Mouse (Mus musculus) forebrain, embryonic 12.5 days (tissue): ENCODE data around the gene Bmp7. TPM values are rescaled to one million over a fixed set of nuclear protein-coding genes. Genes with fewer than 3 reads are reported as not detected.
A peak's percentile ranks its signal among the peaks of the same experiment; 100 is the strongest.

Source experiments
- ATAC-seq: fragments of 200-750 bp; cut with Nextera tagmentation; 2 replicates; pipeline ENCODE4 v1.8.0; 2017; ENCODE audit warnings: moderate TSS enrichment; ENCODE audit not compliant: low FRiP score
- H3K27ac ChIP-seq: fragments of 300-500 bp; sonication (generic); 2 replicates; pipeline ENCODE4 v1.5.1; 2016; ENCODE audit warnings: mild to moderate bottlenecking
- H3K27me3 ChIP-seq: fragments of 300-500 bp; sonication (generic); 2 replicates; pipeline ENCODE4 v1.6.1; 2016; ENCODE audit warnings: mild to moderate bottlenecking
- H3K36me3 ChIP-seq: fragments of 300-500 bp; sonication (generic); replicated peaks from 2 replicates; pipeline ENCODE4 v1.6.1; 2016; ENCODE audit warnings: mild to moderate bottlenecking
- H3K4me1 ChIP-seq: fragments of 300-500 bp; sonication (generic); 2 replicates; pipeline ENCODE4 v1.6.1; 2016
- H3K4me2 ChIP-seq: fragments of 300-500 bp; sonication (generic); 2 replicates; pipeline ENCODE4 v1.6.1; 2016; ENCODE audit warnings: mild to moderate bottlenecking, moderate library complexity
- H3K4me3 ChIP-seq: fragments of 300-500 bp; sonication (generic); replicated peaks from 2 replicates; pipeline ENCODE4 v1.5.1; 2016; ENCODE audit warnings: mild to moderate bottlenecking
- H3K9ac ChIP-seq: fragments of 300-500 bp; sonication (generic); 2 replicates; pipeline ENCODE4 v1.6.1; 2016; ENCODE audit warnings: mild to moderate bottlenecking
- H3K9me3 ChIP-seq: fragments of 300-500 bp; sonication (generic); 2 replicates; pipeline ENCODE4 v1.6.1; 2016
- WGBS: fragments of 180-500 bp; shearing (Covaris S2); methylation state at CpG from one replicate; pipeline ENCODE4 v1.1.7; 2016; 5-methylcytosine and 5-hydroxymethylcytosine counted together
- polyA plus RNA-seq: library from polyadenylated mRNA; unstranded; fragments of >200 nt; fragmentation: Nextera tagmentation; extraction: Ambion mirVana; gene quantifications from 2 replicates; pipeline ENCODE4 v1.2.1, GENCODE M21; 2016

Gene Bmp7
- polyA plus RNA-seq, 1 experiment from 2014 or later: 13.2 TPM

DNA sequence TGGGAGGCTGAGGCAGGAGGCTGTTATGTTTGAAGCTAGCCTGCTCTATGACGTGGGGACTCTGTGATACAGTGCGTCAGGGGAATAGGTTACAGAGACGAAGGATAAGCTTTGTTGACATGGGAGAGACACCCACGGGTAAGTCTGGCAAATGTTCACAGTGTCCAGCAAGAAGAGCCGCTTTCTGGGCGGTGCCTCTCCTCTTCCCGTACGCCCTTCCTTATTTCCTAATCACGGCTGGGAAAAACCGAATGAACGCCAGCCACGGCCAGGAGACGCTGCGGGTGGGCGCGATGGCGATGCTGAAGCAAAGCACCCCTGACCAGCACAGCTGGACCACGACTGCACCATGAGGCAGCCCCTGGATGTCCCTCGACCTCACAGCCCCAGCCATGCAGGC is 77.7 kb downstream of the Bmp7 start:
- H3K4me3 ChIP-seq: no peak overlapping the region
- peaks cover 18% of the 10 kb centered on the region; the same call in 1 of the 2 replicates for H3K27me3 ChIP-seq
- H3K4me1 ChIP-seq: peaks cover 16% of the 10 kb centered on the region
- no peak for ATAC-seq
- H3K9ac ChIP-seq: no peak overlapping the region
- no peak overlapping the region for H3K4me2 ChIP-seq
- no peaks in the 10 kb centered on the region for H3K9me3 ChIP-seq
- no peak overlapping the region for H3K27ac ChIP-seq
- 81% methylated on average over 19 of the region's 19 CpGs for WGBS
- no peaks in the 10 kb centered on the region for H3K36me3 ChIP-seq

DNA sequence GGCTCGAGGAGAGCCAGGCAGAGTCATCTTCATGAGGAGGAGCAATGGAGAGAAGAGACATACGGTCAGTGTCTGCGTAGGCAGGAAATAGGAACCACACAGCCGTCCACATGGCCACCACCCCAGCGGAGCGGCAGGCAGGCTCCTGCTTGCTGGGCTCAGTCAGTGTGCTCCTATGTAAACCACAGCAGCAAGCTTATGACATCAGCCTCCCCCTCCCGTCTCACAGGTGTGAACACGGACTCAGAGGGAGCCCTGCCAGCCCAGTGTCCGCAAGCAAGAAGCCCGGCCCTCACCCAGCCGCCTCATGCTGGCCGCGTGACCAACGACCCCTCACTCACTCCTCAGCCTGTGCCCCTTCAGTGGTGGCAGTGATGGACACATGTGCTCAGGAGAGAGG is 78.5 kb downstream of the Bmp7 start:
- H3K9ac ChIP-seq: no peak overlapping the region
- H3K27me3 ChIP-seq: peaks cover 18% of the 10 kb centered on the region; the same call in 1 of the 2 replicates
- no peaks in the 10 kb centered on the region for H3K36me3 ChIP-seq
- no peaks in the 10 kb centered on the region for H3K9me3 ChIP-seq
- H3K4me2 ChIP-seq: no peak overlapping the region
- ATAC-seq: no peak
- no peak overlapping the region for H3K27ac ChIP-seq
- 89% methylated on average over 14 of the region's 14 CpGs for WGBS
- H3K4me1 ChIP-seq: peaks cover 13% of the 10 kb centered on the region
- no peak overlapping the region for H3K4me3 ChIP-seq

DNA sequence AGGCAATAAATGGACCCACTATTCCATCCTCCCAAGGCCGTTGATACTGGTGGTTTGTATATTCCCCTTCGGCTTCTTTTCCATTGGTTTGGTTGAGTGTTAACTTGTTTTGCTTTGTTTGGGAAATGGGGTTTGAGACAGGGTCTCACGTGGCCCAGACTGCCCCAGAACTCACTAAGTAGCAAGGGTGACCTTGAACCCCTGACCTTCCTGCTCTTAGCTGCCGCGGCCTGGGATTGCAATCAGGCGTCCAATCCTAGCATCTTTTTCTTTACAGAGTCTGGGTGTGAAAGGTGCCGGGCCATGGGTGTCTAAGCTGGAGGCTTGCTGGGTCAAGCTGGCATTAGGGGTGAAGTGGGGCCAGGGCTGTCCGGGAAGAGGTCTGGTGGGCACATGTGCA is 79.5 kb downstream of the Bmp7 start:
- Histone ChIP-seq H3K9me3 (no peaks in the 10 kb centered on the region), H3K36me3 (no peaks in the 10 kb centered on the region), H3K4me1 (peaks cover 18% of the 10 kb centered on the region), H3K27ac (no peak overlapping the region), H3K4me2 (no peak overlapping the region), H3K9ac (no peak overlapping the region), H3K27me3 (peaks cover 15% of the 10 kb centered on the region; the same call in 1 of the 2 replicates), H3K4me3 (no peak overlapping the region)
- no peak for ATAC-seq
- WGBS: 87% methylated on average over 8 of the region's 8 CpGs

- Histone ChIP-seq H3K27me3 (peaks cover 15% of the 10 kb centered on the region; the same call in 1 of the 2 replicates), H3K9me3 (no peaks in the 10 kb centered on the region), H3K4me3 (no peak overlapping the region), H3K4me1 (peaks cover 18% of the 10 kb centered on the region), H3K4me2 (no peak overlapping the region), H3K27ac (no peak overlapping the region), H3K9ac (no peak overlapping the region), H3K36me3 (no peaks in the 10 kb centered on the region)
- WGBS: 89% methylated on average over 7 of the region's 7 CpGs
- ATAC-seq: no peak
These were observed 80.0 kb downstream of the Bmp7 start for GRCm38 (mm10) chr2:172860104-172860503.

DNA sequence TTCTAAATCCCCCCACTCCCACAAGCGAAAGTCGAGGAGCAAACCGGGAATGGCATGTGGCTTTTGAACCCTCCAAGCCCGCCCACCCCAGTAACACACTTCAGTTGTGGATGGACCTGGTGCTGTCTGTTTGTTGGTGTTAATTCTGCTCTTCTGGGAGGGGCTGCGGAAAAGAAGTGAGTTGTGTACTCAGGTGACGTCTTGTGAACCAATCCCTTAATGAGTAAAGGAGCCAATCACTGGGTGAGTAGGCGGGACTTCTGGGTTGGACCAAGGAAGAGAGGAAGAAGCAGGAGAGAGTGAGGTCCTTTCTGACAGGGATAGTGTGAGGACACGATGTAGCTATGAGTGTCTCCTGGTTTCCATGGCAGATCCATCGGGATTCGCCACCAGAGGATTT is 83.1 kb downstream of the Bmp7 start:
- no peak overlapping the region for H3K27ac ChIP-seq
- H3K36me3 ChIP-seq: no peaks in the 10 kb centered on the region
- no peak overlapping the region for H3K9ac ChIP-seq
- H3K4me2 ChIP-seq: no peak overlapping the region
- no peak for ATAC-seq
- peaks cover 9% of the 10 kb centered on the region for H3K4me1 ChIP-seq
- WGBS: 62% methylated on average over 10 of the region's 10 CpGs
- no peaks in the 10 kb centered on the region for H3K9me3 ChIP-seq
- H3K27me3 ChIP-seq: peaks cover 9% of the 10 kb centered on the region; the same call in 1 of the 2 replicates
- no peak overlapping the region for H3K4me3 ChIP-seq

- no peak for ATAC-seq
- Histone ChIP-seq H3K4me1 (peaks cover 9% of the 10 kb centered on the region), H3K27ac (no peak overlapping the region), H3K4me3 (no peak overlapping the region), H3K36me3 (no peaks in the 10 kb centered on the region), H3K27me3 (peaks cover 5% of the 10 kb centered on the region; the same call in 1 of the 2 replicates), H3K4me2 (no peak overlapping the region), H3K9me3 (no peaks in the 10 kb centered on the region), H3K9ac (no peak overlapping the region)
- 69% methylated on average over 2 of the region's 2 CpGs for WGBS
These were observed 83.6 kb downstream of the Bmp7 start for GRCm38 (mm10) chr2:172856549-172856948.

- no peaks in the 10 kb centered on the region for H3K9me3 ChIP-seq
- H3K9ac ChIP-seq: no peak overlapping the region
- no peak overlapping the region for H3K4me3 ChIP-seq
- ATAC-seq: no peak
- no peak overlapping the region for H3K27ac ChIP-seq
- H3K4me2 ChIP-seq: no peak overlapping the region
- WGBS: 71% methylated on average over 2 of the region's 2 CpGs
- H3K36me3 ChIP-seq: no peaks in the 10 kb centered on the region
- H3K4me1 ChIP-seq: peaks cover 9% of the 10 kb centered on the region
- H3K27me3 ChIP-seq: no peaks in the 10 kb centered on the region
These were observed 86.0 kb downstream of the Bmp7 start for GRCm38 (mm10) chr2:172854136-172854535.

- H3K9ac ChIP-seq: no peak overlapping the region
- H3K4me2 ChIP-seq: no peak overlapping the region
- WGBS: 80% methylated on average over 11 of the region's 11 CpGs
- H3K27ac ChIP-seq: no peak overlapping the region
- H3K4me1 ChIP-seq: peaks cover 9% of the 10 kb centered on the region
- H3K9me3 ChIP-seq: no peaks in the 10 kb centered on the region
- no peaks in the 10 kb centered on the region for H3K36me3 ChIP-seq
- no peak for ATAC-seq
- H3K27me3 ChIP-seq: no peaks in the 10 kb centered on the region
- no peak overlapping the region for H3K4me3 ChIP-seq
These were observed 88.3 kb downstream of the Bmp7 start for GRCm38 (mm10) chr2:172851773-172852172.

- H3K4me3 ChIP-seq: no peak overlapping the region
- no peak overlapping the region for H3K27ac ChIP-seq
- no peaks in the 10 kb centered on the region for H3K27me3 ChIP-seq
- WGBS: 80% methylated on average over 6 of the region's 6 CpGs
- no peaks in the 10 kb centered on the region for H3K9me3 ChIP-seq
- H3K9ac ChIP-seq: no peak overlapping the region
- no peaks in the 10 kb centered on the region for H3K36me3 ChIP-seq
- H3K4me1 ChIP-seq: peaks cover 8% of the 10 kb centered on the region; the same call in 1 of the 2 replicates
- H3K4me2 ChIP-seq: no peak overlapping the region
- ATAC-seq: no peak
These were observed 91.9 kb downstream of the Bmp7 start for GRCm38 (mm10) chr2:172848193-172848592.

DNA sequence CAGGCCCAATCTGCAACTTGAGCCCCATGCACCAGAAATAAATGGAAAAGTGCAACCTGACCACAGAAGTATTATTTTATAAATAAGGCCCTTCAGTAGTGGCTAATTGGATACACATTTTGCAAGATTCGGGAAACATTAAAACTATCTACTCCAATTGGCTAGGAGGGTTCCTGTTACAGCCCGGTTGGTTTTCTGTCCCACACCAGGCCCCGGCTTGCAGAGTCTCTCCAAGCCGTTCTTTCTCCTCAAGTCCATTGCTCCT is 93.9 kb downstream of the Bmp7 start:
- H3K9ac ChIP-seq: no peak overlapping the region
- H3K4me1 ChIP-seq: 0 out of 2 replicates have a peak, but pooled peaks cover 5% of the 10 kb centered on the region
- H3K4me3 ChIP-seq: no peak overlapping the region
- H3K27ac ChIP-seq: no peak overlapping the region
- H3K9me3 ChIP-seq: no peaks in the 10 kb centered on the region
- 67% methylated on average over 4 of the region's 4 CpGs for WGBS
- no peak overlapping the region for H3K4me2 ChIP-seq
- no peaks in the 10 kb centered on the region for H3K36me3 ChIP-seq
- H3K27me3 ChIP-seq: no peaks in the 10 kb centered on the region
- no peak for ATAC-seq

GRCm38 (mm10) chr2:172845536-172846310 is 94.4 kb downstream of the Bmp7 start:
- Histone ChIP-seq H3K9me3 (no peaks in the 10 kb centered on the region), H3K4me3 (no peak overlapping the region), H3K4me1 (0 out of 2 replicates have a peak, but pooled peaks cover 5% of the 10 kb centered on the region), H3K36me3 (no peaks in the 10 kb centered on the region), H3K9ac (no peak overlapping the region), H3K4me2 (no peak overlapping the region), H3K27ac (peak overlapping the region; percentile 31; the same call in 1 of the 2 replicates), H3K27me3 (no peaks in the 10 kb centered on the region)
- WGBS: 65% methylated on average over 31 of the region's 31 CpGs
- no peak for ATAC-seq

DNA sequence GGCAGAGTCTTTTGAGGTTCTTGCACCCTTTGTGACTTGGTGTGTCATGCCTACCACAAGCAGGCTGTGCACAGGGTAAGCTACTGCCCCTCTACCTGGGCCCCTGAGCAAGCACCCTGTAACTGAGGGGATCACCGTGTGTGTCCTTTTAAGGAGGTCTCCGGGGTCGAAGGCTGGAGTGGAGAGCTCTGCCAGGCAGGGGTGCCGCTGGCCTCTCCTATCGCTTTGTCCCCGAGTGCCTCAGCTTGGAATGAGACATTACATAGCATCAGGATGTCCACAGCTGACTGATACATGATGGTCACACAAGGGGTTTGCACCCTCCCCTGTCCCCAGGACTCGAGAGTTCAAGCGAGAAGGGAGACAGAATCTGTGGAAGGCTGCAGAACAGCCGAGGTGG is 96.2 kb downstream of the Bmp7 start:
- 80% methylated on average over 9 of the region's 9 CpGs for WGBS
- peaks cover 9% of the 10 kb centered on the region; the same call in 1 of the 2 replicates for H3K4me1 ChIP-seq
- no peak overlapping the region for H3K27ac ChIP-seq
- H3K4me3 ChIP-seq: no peak overlapping the region
- no peaks in the 10 kb centered on the region for H3K9me3 ChIP-seq
- H3K36me3 ChIP-seq: no peaks in the 10 kb centered on the region
- no peak overlapping the region for H3K9ac ChIP-seq
- H3K27me3 ChIP-seq: no peaks in the 10 kb centered on the region
- no peak for ATAC-seq
- no peak overlapping the region for H3K4me2 ChIP-seq

GRCm38 (mm10) chr2:172842306-172842705 is 97.8 kb downstream of the Bmp7 start:
- H3K9ac ChIP-seq: no peak overlapping the region
- peaks cover 9% of the 10 kb centered on the region; the same call in 1 of the 2 replicates for H3K4me1 ChIP-seq
- no peak overlapping the region for H3K4me3 ChIP-seq
- no peak overlapping the region for H3K4me2 ChIP-seq
- no peak overlapping the region for H3K27ac ChIP-seq
- ATAC-seq: no peak
- WGBS: 81% methylated on average over 4 of the region's 4 CpGs
- no peaks in the 10 kb centered on the region for H3K36me3 ChIP-seq
- H3K9me3 ChIP-seq: no peaks in the 10 kb centered on the region
- H3K27me3 ChIP-seq: no peaks in the 10 kb centered on the region
